Comparison of ENCODE assay signal across 10 mouse cellular contexts in genomic region chr10:130280066-130280465, GRCm38 (mm10). TPM values are rescaled to one million over a fixed set of nuclear protein-coding genes. Genes with fewer than 3 reads are reported as not detected.
A peak's percentile ranks its signal among the peaks of the same experiment; 100 is the strongest.
DNase-seq lines count a peak whose midpoint lies in the region; ATAC-seq lines count a peak whose summit lies in the region.
"Had no signal": no experiment of that assay in that cellular context is flagged by ENCODE, and none has a peak within 500 bp of the region (broad histone marks: within the 10 kb centered on the region; RNA-seq: fewer than 3 reads in every experiment).

TSS of gene Neurod4 (minus strand) at chr10:130280240.

- H3K4me1 ChIP-seq in forebrain, embryonic 11.5 days (replicated peaks; ENCODE audit: control insufficient read depth, insufficient read depth, low read length), result no peaks in the 10 kb centered on the region
- no peaks in the 10 kb centered on the region; the same call in 1 of the 2 replicates for H3K4me1 ChIP-seq in midbrain, embryonic 16.5 days (ENCODE audit: control insufficient read depth, insufficient read depth, low read length)

- under 1% methylated on average over 7 of the region's 7 CpGs for WGBS in forebrain, embryonic 11.5 days
- WGBS in midbrain, embryonic 16.5 days, result under 1% methylated on average over 7 of the region's 7 CpGs

- peak; percentile 35 to 68 for DNase-seq in adrenal gland, adult (ENCODE audit: inconsistent age in 2 of 2, low spot score in 1 of 2)
- no peak for DNase-seq in adrenal gland, adult 18-20 months (ENCODE audit: low spot score in 2 of 2)
- DNase-seq in MEL-GATA-1-ER (ENCODE audit: extremely low read depth, low read depth) (peak; percentile 1), MN1 (ENCODE audit: low spot score) (no peak)
- DNase-seq in forebrain, embryonic 11.5 days (ENCODE audit: low spot score), result peak; percentile 74
- DNase-seq in kidney, postnatal 10 days, result peak; percentile 57

- 0 out of 2 replicates have a peak within 1 kb of the TSS, but pooled peaks have one; percentile 1 for H3K4me2 ChIP-seq in forebrain, embryonic 11.5 days (ENCODE audit: low read depth, low read length, severe bottlenecking)
- H3K4me2 ChIP-seq in midbrain, embryonic 16.5 days (ENCODE audit: low read length), result peak within 1 kb of the TSS; percentile 34

- no peaks in the 10 kb centered on the region for H3K36me3 ChIP-seq in forebrain, embryonic 11.5 days (ENCODE audit: control insufficient read depth, insufficient read depth, low read length)
- H3K36me3 ChIP-seq in midbrain, embryonic 16.5 days (ENCODE audit: control insufficient read depth, insufficient read depth, low read length), result no peaks in the 10 kb centered on the region

- ATAC-seq in forebrain, embryonic 11.5 days (replicated peaks; ENCODE audit: low FRiP score), result peak; percentile 59
- ATAC-seq in midbrain, embryonic 16.5 days, result peak; percentile 51; the same call in 1 of the 2 replicates
- no peak for ATAC-seq in inflammation-experienced regulatory T-cells, adult 6 months

- no peaks in the 10 kb centered on the region for H3K9me3 ChIP-seq in forebrain, embryonic 11.5 days (ENCODE audit: control insufficient read depth, low read length)
- H3K9me3 ChIP-seq in midbrain, embryonic 16.5 days (replicated peaks; ENCODE audit: control insufficient read depth, low read length, poor library complexity, severe bottlenecking), result no peaks in the 10 kb centered on the region

- no peak within 1 kb of the TSS for H3K27ac ChIP-seq in forebrain, embryonic 11.5 days (ENCODE audit: low read depth, low read length)
- no peak within 1 kb of the TSS for H3K27ac ChIP-seq in midbrain, embryonic 16.5 days (ENCODE audit: low read length)

- no peak within 1 kb of the TSS for H3K4me3 ChIP-seq in forebrain, embryonic 11.5 days (ENCODE audit: low read depth, low read length)
- H3K4me3 ChIP-seq in midbrain, embryonic 16.5 days (ENCODE audit: low read depth, low read length), result no peak within 1 kb of the TSS

- H3K9ac ChIP-seq in forebrain, embryonic 11.5 days (ENCODE audit: low read length), result no peak within 1 kb of the TSS
- H3K9ac ChIP-seq in midbrain, embryonic 16.5 days (ENCODE audit: low read depth, low read length), result no peak within 1 kb of the TSS

- H3K27me3 ChIP-seq in forebrain, embryonic 11.5 days (ENCODE audit: control insufficient read depth, insufficient read depth, low read length), result no peaks in the 10 kb centered on the region
- H3K27me3 ChIP-seq in midbrain, embryonic 16.5 days (ENCODE audit: control insufficient read depth, insufficient read depth, low read depth, low read length), result no peaks in the 10 kb centered on the region

RNA-seq across cellular contexts. Expression of gene Neurod4, which starts in this region (rescaled TPM):
- total RNA-seq in adrenal gland, adult 18-20 months (2021), result 1 to 10 TPM in 1 of 2 experiments, under 1 TPM in 1; 0.33 to 1.7 TPM
- polyA plus RNA-seq in forebrain, embryonic 11.5 days (2014; fragmentation: Nextera tagmentation; extraction: Ambion mirVana), result 6.2 and 7.3 TPM in 2 replicates
- 1.9 and 2.8 TPM in 2 replicates for polyA plus RNA-seq in midbrain, embryonic 16.5 days (2015; fragmentation: Nextera tagmentation; extraction: Ambion mirVana)
- polyA plus RNA-seq in inflammation-experienced regulatory T-cells, adult 6 months (2017; shearing (Covaris generic)), result not detected
- total RNA-seq: heart, adult 18-20 months had no signal
- polyA plus RNA-seq: C2C12 had no signal

Comparison
In these comparisons a context has a peak if more than half of its experiments do, and no peak if none do; other contexts are left out.
1. DNase-seq: peak in adrenal gland, adult (2 of 2), MEL-GATA-1-ER (single experiment), forebrain, embryonic 11.5 days (single experiment) and kidney, postnatal 10 days (single experiment); none in adrenal gland, adult 18-20 months (0 of 2) and MN1 (single experiment).